Mouse (Mus musculus): ENCODE data around the gene Cmtr2. TPM values are rescaled to one million over a fixed set of nuclear protein-coding genes. Genes with fewer than 3 reads are reported as not detected.

The Cmtr2 gene
- polyA plus RNA-seq, 1 experiment from 2014 or later, result 12.9 TPM

DNA sequence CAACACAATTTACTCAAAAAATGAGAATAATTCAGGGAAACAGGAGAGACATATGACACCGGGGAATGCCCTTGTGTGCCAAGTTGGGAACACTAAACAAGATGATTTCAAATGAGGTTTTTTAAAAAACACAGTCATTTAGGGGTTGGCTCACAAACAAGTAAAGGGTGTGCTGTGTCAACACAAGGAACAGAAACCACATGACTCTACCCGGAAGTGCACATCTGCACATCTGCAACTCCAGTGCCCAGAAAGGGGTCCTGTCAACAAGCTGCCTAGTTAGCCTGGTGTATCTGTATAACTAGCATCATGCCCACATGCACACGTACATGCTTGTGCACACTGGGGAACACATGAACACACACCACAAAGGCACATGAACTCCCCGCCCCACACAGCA, 29.9 kb upstream of the Cmtr2 start:
- Histone ChIP-seq H3K27ac (ENCODE audit: low read depth, low read length) (no peak overlapping the region), H3K9ac (ENCODE audit: low read length) (no peak overlapping the region), H3K27me3 (replicated peaks; ENCODE audit: control insufficient read depth, insufficient read depth, low read length) (no peaks in the 10 kb centered on the region), H3K36me3 (ENCODE audit: control insufficient read depth, insufficient read depth, low read length) (no peaks in the 10 kb centered on the region), H3K4me3 (ENCODE audit: low read depth, low read length) (no peak overlapping the region), H3K9me3 (replicated peaks; ENCODE audit: control insufficient read depth, low read length) (no peaks in the 10 kb centered on the region), H3K4me1 (ENCODE audit: control insufficient read depth, insufficient read depth, low read length) (peaks cover 11% of the 10 kb centered on the region), H3K4me2 (ENCODE audit: low read length) (no peak overlapping the region)
- WGBS, result 88% methylated on average over 4 of the region's 4 CpGs
- DNase-seq (ENCODE audit: low spot score) (no peak), ATAC-seq (no peak)

- 18% methylated on average over 8 of the region's 8 CpGs for WGBS
- H3K9ac ChIP-seq (ENCODE audit: low read length), result no peak overlapping the region
Measured at GRCm38 (mm10) chr8:110188961-110189750, 26.3 kb upstream of the Cmtr2 start.

DNA sequence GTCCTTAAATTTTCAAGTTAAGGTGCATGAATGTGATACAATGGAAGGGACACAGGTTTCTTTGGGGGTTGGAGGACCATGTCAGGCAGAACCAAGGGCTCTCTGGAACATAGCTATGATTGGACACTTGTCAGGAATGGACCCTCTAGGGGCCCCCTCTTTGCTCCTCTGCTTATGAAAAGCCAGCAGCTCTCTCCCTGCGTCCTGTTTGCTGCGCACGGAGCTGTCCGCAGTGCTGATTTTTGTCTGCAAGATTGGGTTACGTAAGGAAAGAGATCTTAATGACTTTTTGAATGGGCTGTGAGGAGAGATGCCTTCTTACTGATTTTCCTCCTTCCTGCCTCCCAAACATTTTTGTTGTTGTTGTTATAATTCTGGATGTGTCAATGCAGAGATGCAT, 18.8 kb upstream of the Cmtr2 start:
- Histone ChIP-seq H3K27me3 (replicated peaks; ENCODE audit: control insufficient read depth, insufficient read depth, low read length) (no peaks in the 10 kb centered on the region), H3K4me2 (ENCODE audit: low read length) (no peak overlapping the region), H3K4me1 (ENCODE audit: control insufficient read depth, insufficient read depth, low read length) (no peaks in the 10 kb centered on the region), H3K9ac (ENCODE audit: low read length) (no peak overlapping the region), H3K4me3 (ENCODE audit: low read depth, low read length) (no peak overlapping the region), H3K36me3 (ENCODE audit: control insufficient read depth, insufficient read depth, low read length) (no peaks in the 10 kb centered on the region), H3K27ac (ENCODE audit: low read depth, low read length) (no peak overlapping the region), H3K9me3 (replicated peaks; ENCODE audit: control insufficient read depth, low read length) (no peaks in the 10 kb centered on the region)
- 2% methylated on average over 5 of the region's 5 CpGs for WGBS
- DNase-seq (ENCODE audit: low spot score) (peak; percentile 47), ATAC-seq (no peak)

More at GRCm38 (mm10) chr8:110188961-110189750, 26.3 kb upstream of the Cmtr2 start:
- Histone ChIP-seq H3K4me3 (ENCODE audit: low read depth, low read length) (no peak overlapping the region), H3K27ac (ENCODE audit: low read depth, low read length) (peak overlapping the region; percentile 65), H3K27me3 (replicated peaks; ENCODE audit: control insufficient read depth, insufficient read depth, low read length) (no peaks in the 10 kb centered on the region), H3K9me3 (replicated peaks; ENCODE audit: control insufficient read depth, low read length) (no peaks in the 10 kb centered on the region), H3K4me1 (ENCODE audit: control insufficient read depth, insufficient read depth, low read length) (0 out of 2 replicates have a peak, but pooled peaks cover 4% of the 10 kb centered on the region), H3K36me3 (ENCODE audit: control insufficient read depth, insufficient read depth, low read length) (no peaks in the 10 kb centered on the region), H3K4me2 (ENCODE audit: low read length) (no peak overlapping the region)
- DNase-seq (ENCODE audit: low spot score), result peak; percentile 65
- ATAC-seq, result peak; percentile 65; the same call in 1 of the 2 replicates

DNA sequence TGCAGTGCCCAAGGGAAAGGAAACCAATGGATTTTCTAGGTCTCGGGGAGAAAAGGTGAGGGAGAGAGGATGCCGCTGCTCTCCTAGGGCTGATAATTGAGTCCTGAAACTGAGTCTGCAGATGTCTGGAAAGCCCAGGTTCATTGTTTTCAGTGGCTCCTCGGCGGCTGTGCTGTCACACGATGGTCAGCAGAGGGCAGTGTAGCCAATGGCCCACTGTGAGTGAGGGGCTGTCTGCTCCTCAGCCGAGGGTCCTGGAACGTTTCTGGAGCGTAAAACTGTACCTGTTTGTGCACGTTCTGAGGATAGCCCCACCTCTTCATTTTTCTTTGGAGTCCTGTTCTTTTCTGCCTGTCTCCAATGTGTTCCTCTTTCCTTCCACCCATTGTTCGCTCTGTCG, 13.7 kb upstream of the Cmtr2 start:
- Histone ChIP-seq H3K36me3 (ENCODE audit: control insufficient read depth, insufficient read depth, low read length) (no peaks in the 10 kb centered on the region), H3K4me2 (ENCODE audit: low read length) (no peak overlapping the region), H3K9ac (ENCODE audit: low read length) (no peak overlapping the region), H3K4me1 (ENCODE audit: control insufficient read depth, insufficient read depth, low read length) (no peaks in the 10 kb centered on the region), H3K27me3 (replicated peaks; ENCODE audit: control insufficient read depth, insufficient read depth, low read length) (no peaks in the 10 kb centered on the region), H3K27ac (ENCODE audit: low read depth, low read length) (no peak overlapping the region), H3K9me3 (replicated peaks; ENCODE audit: control insufficient read depth, low read length) (no peaks in the 10 kb centered on the region), H3K4me3 (ENCODE audit: low read depth, low read length) (no peak overlapping the region)
- DNase-seq (ENCODE audit: low spot score) (peak; percentile 67), ATAC-seq (no peak)
- WGBS, result 26% methylated on average over 11 of the region's 11 CpGs

DNA sequence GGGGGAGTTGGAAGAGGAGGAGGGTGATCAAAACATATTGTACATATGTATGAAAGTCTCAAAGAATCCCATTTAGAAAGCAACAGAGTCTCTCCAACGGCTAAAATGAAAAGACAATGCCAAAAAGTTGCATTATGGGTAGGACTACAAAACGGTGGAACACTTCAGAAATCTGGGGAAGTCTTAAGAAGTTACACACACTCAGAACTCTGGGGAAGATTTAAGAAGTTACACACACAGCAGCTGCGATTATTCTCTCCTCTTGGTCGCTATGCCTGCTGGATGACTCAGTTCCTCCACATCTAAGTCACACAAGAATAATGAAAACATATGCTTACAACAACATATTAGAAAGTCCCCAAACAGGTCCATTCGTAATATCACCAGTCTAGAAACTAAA, 788 bp downstream of the Cmtr2 start:
- Histone ChIP-seq H3K4me1 (ENCODE audit: control insufficient read depth, insufficient read depth, low read length) (peaks cover 10% of the 10 kb centered on the region), H3K9me3 (replicated peaks; ENCODE audit: control insufficient read depth, low read length) (no peaks in the 10 kb centered on the region), H3K4me2 (ENCODE audit: low read length) (no peak overlapping the region), H3K9ac (ENCODE audit: low read length) (no peak overlapping the region), H3K36me3 (ENCODE audit: control insufficient read depth, insufficient read depth, low read length) (peaks cover 3% of the 10 kb centered on the region), H3K27ac (ENCODE audit: low read depth, low read length) (no peak overlapping the region), H3K27me3 (replicated peaks; ENCODE audit: control insufficient read depth, insufficient read depth, low read length) (no peaks in the 10 kb centered on the region), H3K4me3 (ENCODE audit: low read depth, low read length) (no peak overlapping the region)
- DNase-seq (ENCODE audit: low spot score) (no peak), ATAC-seq (no peak)
- WGBS, result 79% methylated on average over 5 of the region's 5 CpGs

DNA sequence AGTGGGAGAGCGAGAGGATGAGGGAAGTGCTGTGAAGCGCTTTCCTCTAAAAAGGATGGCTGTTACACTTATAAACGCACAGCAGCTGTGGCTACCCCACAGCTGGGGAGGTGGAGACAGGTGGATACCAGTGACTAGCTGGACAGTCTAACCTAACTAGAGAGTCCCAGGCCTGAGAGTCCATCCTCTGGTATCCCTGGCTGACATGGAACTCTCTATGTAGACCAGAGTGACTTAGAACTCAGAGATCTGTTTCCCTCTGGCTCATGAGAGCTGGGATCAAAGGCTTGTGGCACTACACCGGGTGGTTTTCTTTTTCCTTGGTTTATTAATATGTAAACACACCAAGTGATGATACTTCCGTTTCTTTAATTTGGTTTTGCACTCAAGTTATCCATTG, 1.7 kb downstream of the Cmtr2 start:
- Histone ChIP-seq H3K27ac (ENCODE audit: low read depth, low read length) (peak overlapping the region; percentile 15; the same call in 1 of the 2 replicates), H3K9me3 (replicated peaks; ENCODE audit: control insufficient read depth, low read length) (no peaks in the 10 kb centered on the region), H3K27me3 (replicated peaks; ENCODE audit: control insufficient read depth, insufficient read depth, low read length) (no peaks in the 10 kb centered on the region), H3K4me3 (ENCODE audit: low read depth, low read length) (peak overlapping the region; percentile 52), H3K9ac (ENCODE audit: low read length) (no peak overlapping the region), H3K36me3 (ENCODE audit: control insufficient read depth, insufficient read depth, low read length) (peaks cover 12% of the 10 kb centered on the region), H3K4me2 (ENCODE audit: low read length) (peak overlapping the region; percentile 88), H3K4me1 (ENCODE audit: control insufficient read depth, insufficient read depth, low read length) (peaks cover 10% of the 10 kb centered on the region)
- ATAC-seq, result peak; percentile 13
- DNase-seq (ENCODE audit: low spot score), result no peak
- WGBS, result 31% methylated on average over 5 of the region's 5 CpGs

- under 1% methylated on average over 43 of the region's 43 CpGs for WGBS
Measured at GRCm38 (mm10) chr8:110217681-110218131, 2.2 kb downstream of the Cmtr2 start.

GRCm38 (mm10) chr8:110218511-110218910, 3.0 kb downstream of the Cmtr2 start:
- DNase-seq (ENCODE audit: low spot score) (no peak), ATAC-seq (no peak)
- WGBS, result 64% methylated on average over 5 of the region's 5 CpGs
- peak overlapping the region; percentile 52 for H3K4me3 ChIP-seq (ENCODE audit: low read depth, low read length)
- H3K27me3 ChIP-seq (replicated peaks; ENCODE audit: control insufficient read depth, insufficient read depth, low read length), result no peaks in the 10 kb centered on the region
- H3K27ac ChIP-seq (ENCODE audit: low read depth, low read length), result no peak overlapping the region
- H3K9me3 ChIP-seq (replicated peaks; ENCODE audit: control insufficient read depth, low read length), result no peaks in the 10 kb centered on the region
- peak overlapping the region; percentile 58; the same call in 1 of the 2 replicates for H3K9ac ChIP-seq (ENCODE audit: low read length)
- H3K4me1 ChIP-seq (ENCODE audit: control insufficient read depth, insufficient read depth, low read length), result peaks cover 10% of the 10 kb centered on the region
- H3K36me3 ChIP-seq (ENCODE audit: control insufficient read depth, insufficient read depth, low read length), result peaks cover 25% of the 10 kb centered on the region
- peak overlapping the region; percentile 88 for H3K4me2 ChIP-seq (ENCODE audit: low read length)

More at GRCm38 (mm10) chr8:110217681-110218131, 2.2 kb downstream of the Cmtr2 start:
- H3K36me3 ChIP-seq (ENCODE audit: control insufficient read depth, insufficient read depth, low read length), result peaks cover 17% of the 10 kb centered on the region
- H3K27ac ChIP-seq (ENCODE audit: low read depth, low read length), result peak overlapping the region; percentile 15; the same call in 1 of the 2 replicates
- DNase-seq (ENCODE audit: low spot score) (peak; percentile 100), ATAC-seq (peak; percentile 100)
- peak overlapping the region; percentile 58 for H3K9ac ChIP-seq (ENCODE audit: low read length)
- H3K9me3 ChIP-seq (replicated peaks; ENCODE audit: control insufficient read depth, low read length), result no peaks in the 10 kb centered on the region
- no peaks in the 10 kb centered on the region for H3K27me3 ChIP-seq (replicated peaks; ENCODE audit: control insufficient read depth, insufficient read depth, low read length)
- peak overlapping the region; percentile 52 for H3K4me3 ChIP-seq (ENCODE audit: low read depth, low read length)
- peak overlapping the region; percentile 88 for H3K4me2 ChIP-seq (ENCODE audit: low read length)
- peaks cover 10% of the 10 kb centered on the region for H3K4me1 ChIP-seq (ENCODE audit: control insufficient read depth, insufficient read depth, low read length)

DNA sequence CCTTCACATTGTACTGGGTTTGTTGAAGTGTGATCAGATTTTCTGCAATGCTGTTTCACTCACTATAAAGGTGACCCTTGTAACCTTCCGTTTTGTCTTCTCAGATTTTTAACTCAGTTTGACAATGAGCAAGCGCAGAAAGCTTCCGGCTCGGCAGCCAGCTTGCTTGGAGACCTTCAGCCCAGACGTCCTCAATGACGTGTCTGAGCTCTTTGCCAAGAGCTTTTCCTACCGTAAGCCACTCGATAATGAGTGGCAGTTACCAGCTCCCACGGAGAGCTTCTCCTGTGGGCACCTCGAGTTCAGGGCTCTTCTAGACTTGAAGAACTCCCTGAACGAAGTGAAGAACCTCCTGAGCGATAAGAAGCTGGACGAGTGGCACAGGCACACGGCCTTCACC, 5.5 kb downstream of the Cmtr2 start:
- DNase-seq (ENCODE audit: low spot score), result no peak
- Histone ChIP-seq H3K9ac (ENCODE audit: low read length) (no peak overlapping the region), H3K9me3 (replicated peaks; ENCODE audit: control insufficient read depth, low read length) (no peaks in the 10 kb centered on the region), H3K27me3 (replicated peaks; ENCODE audit: control insufficient read depth, insufficient read depth, low read length) (no peaks in the 10 kb centered on the region), H3K4me1 (ENCODE audit: control insufficient read depth, insufficient read depth, low read length) (peaks cover 10% of the 10 kb centered on the region), H3K27ac (ENCODE audit: low read depth, low read length) (no peak overlapping the region), H3K4me3 (ENCODE audit: low read depth, low read length) (no peak overlapping the region), H3K36me3 (ENCODE audit: control insufficient read depth, insufficient read depth, low read length) (peaks cover 39% of the 10 kb centered on the region), H3K4me2 (ENCODE audit: low read length) (no peak overlapping the region)
- ATAC-seq, result no peak
- WGBS, result 93% methylated on average over 14 of the region's 14 CpGs
